Mouse (Mus musculus) erythroblast, embryonic 14.5 days (primary cell): ENCODE measurements around the gene Psma7. TPM values are rescaled to one million over a fixed set of nuclear protein-coding genes. Genes with fewer than 3 reads are reported as not detected.

Experiments
- H3K27me3 ChIP-seq: 2 replicates; pipeline ENCODE4 v1.6.1; 2012; ENCODE audit warnings: inconsistent platforms; ENCODE audit not compliant: control insufficient read depth
- H3K36me3 ChIP-seq: 2 replicates; pipeline ENCODE4 v1.6.1; 2012; ENCODE audit warnings: mild to moderate bottlenecking, inconsistent platforms; ENCODE audit not compliant: control insufficient read depth
- H3K4me1 ChIP-seq: 2 replicates; pipeline ENCODE4 v1.6.1; 2012; ENCODE audit warnings: inconsistent platforms; ENCODE audit not compliant: control insufficient read depth
- H3K4me3 ChIP-seq: replicated peaks from 2 replicates; pipeline ENCODE3; 2012; ENCODE audit warnings: moderate library complexity, mild to moderate bottlenecking, inconsistent platforms
- H3K9me3 ChIP-seq: 2 replicates; pipeline ENCODE4 v1.6.1; 2012; ENCODE audit warnings: low read length, inconsistent platforms, mixed read lengths; ENCODE audit not compliant: control insufficient read depth
- GATA1 ChIP-seq: IDR thresholded peaks from 2 replicates; pipeline ENCODE4 v1.6.1; 2012; ENCODE audit warnings: low read length, inconsistent platforms, mixed read lengths
- TAL1 ChIP-seq: IDR thresholded peaks from 3 replicates; pipeline ENCODE4 v1.6.1; 2012; ENCODE audit warnings: low read length, inconsistent platforms, mixed read lengths
- polyA plus RNA-seq: library from polyadenylated mRNA; stranded (reverse); fragments of >175 nt; gene quantifications from 2 replicates; pipeline ENCODE4 v1.2.3, GENCODE M21; 2012

The Psma7 gene
- polyA plus RNA-seq, 1 experiment: 6.3 TPM

DNA sequence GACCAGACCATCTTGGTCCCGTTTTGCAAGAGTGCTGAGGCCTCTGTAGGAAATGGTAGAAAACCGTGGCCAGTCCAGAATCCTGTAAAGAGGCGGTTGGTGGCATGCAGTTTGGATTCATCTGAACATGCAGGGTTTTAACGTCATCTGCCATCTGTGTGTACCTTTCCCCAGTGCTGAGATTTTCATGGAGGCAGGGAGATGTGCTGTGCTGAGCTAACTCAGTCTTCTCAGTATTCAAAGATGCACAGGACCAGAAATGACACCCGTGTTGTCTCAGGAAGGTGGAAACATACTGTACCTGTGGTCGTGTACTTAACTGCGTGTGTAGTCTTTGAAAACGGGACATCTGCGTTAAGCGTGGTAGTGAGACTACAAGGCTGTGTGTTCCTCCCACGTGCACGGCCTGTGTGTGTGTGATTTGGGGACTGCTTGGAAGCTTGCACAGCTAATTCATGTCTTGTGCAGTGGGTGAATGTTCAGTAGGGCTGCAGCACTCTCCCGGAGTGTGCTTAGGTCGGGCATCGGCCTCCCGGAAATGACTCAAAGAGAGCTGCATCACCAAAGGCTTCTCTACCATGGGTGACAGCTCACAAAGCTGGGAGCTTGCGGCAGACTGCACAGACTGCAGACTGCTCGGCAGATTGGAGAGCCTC, 5.9 kb upstream of the Psma7 start:
- Histone ChIP-seq H3K36me3 (peaks cover 3% of the 10 kb centered on the region; the same call in 1 of the 2 replicates), H3K4me1 (peaks cover 12% of the 10 kb centered on the region)
- TF ChIP-seq GATA1: no peak
- no peak for TF ChIP-seq TAL1

DNA sequence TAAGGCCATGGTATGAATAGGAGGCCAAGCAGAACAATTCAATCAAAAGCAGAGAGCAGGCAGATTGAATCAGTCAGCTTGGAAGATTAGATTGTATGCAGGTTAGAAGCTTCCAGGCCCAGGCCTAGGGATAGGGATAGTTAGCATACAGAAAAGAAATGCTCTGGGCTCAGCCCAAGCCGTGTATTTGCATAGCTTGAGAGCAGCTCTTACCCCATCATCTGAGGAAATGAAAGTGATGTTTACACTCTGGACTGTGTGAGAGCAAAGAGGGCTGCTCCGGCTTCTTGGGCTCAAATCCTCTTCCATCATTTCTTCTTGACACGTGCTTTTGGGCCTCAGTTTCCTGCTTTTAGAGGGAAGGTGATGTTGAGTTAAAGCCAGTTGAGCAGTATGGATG, 5.3 kb upstream of the Psma7 start:
- Histone ChIP-seq H3K9me3 (no peaks in the 10 kb centered on the region), H3K4me1 (peaks cover 17% of the 10 kb centered on the region), H3K4me3 (no peak overlapping the region), H3K27me3 (peaks cover 21% of the 10 kb centered on the region), H3K36me3 (no peaks in the 10 kb centered on the region; the same call in 1 of the 2 replicates)
- TF ChIP-seq TAL1 (no peak), GATA1 (no peak)

More for the DNA sequence above, 5.9 kb upstream of the Psma7 start:
- Histone ChIP-seq H3K4me3 (no peak overlapping the region), H3K27me3 (peaks cover 16% of the 10 kb centered on the region), H3K9me3 (no peaks in the 10 kb centered on the region)

DNA sequence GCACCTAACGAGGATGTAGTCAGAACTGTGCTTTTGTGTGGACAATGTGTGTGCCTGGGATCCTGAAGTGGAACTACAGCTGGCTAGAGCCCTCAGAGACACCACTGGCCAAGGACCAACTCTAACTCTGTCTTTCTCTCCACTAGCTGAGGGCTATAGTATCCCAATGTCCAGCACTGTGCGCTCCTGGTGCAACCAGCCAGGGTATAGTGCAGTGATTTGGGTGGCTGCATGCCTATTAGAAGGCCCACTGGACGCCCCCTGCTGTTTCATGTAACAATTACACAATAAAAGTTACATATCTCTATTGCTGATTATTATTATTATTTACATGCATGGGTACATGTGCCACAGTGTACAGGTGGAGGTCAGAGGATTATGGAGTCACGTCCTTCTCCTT, 3.0 kb upstream of the Psma7 start:
- peaks cover 8% of the 10 kb centered on the region for H3K36me3 ChIP-seq
- H3K4me1 ChIP-seq: peaks cover 29% of the 10 kb centered on the region

DNA sequence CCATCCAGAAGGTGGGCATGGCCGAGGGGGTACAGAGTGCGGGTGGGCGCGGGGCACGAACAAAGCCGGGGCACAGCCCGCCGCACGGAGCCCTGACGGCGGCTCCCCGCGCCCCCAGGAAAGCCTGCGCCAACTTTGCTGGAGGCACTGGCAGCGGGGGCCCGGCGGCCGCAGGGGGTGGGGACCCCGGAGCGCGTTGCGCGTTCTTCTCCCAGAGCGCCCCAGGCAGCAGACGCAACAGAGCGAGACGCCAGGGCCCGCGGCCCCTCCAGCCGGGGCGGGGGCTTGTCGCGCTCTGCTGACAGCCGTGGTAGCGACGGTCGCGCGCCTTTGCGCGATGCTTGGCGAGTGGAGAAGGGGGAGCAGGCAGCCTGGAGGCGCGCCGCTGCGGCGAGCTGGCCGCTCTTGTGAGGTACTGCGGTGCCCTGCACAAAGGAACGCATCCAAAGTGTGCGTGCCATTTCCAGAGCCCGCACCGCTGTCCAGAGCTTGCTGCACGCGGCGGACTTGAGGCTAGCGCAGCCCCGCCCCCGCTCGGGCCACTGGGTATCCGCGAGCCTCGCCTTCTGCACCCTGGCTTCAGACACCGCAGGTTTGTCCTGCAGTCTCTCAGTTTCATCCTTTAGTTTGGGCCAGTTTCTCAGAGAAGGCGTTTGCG, 754 bp upstream of the Psma7 start:
- Histone ChIP-seq H3K27me3 (peaks cover 21% of the 10 kb centered on the region), H3K4me3 (peak overlapping the region; percentile 78), H3K4me1 (peaks cover 37% of the 10 kb centered on the region), H3K9me3 (no peaks in the 10 kb centered on the region), H3K36me3 (peaks cover 29% of the 10 kb centered on the region)
- TF ChIP-seq TAL1: no peak
- no peak for TF ChIP-seq GATA1

More for the DNA sequence above, 3.0 kb upstream of the Psma7 start:
- Histone ChIP-seq H3K27me3 (peaks cover 21% of the 10 kb centered on the region), H3K9me3 (no peaks in the 10 kb centered on the region), H3K4me3 (no peak overlapping the region)
- TF ChIP-seq GATA1 (no peak), TAL1 (no peak)

DNA sequence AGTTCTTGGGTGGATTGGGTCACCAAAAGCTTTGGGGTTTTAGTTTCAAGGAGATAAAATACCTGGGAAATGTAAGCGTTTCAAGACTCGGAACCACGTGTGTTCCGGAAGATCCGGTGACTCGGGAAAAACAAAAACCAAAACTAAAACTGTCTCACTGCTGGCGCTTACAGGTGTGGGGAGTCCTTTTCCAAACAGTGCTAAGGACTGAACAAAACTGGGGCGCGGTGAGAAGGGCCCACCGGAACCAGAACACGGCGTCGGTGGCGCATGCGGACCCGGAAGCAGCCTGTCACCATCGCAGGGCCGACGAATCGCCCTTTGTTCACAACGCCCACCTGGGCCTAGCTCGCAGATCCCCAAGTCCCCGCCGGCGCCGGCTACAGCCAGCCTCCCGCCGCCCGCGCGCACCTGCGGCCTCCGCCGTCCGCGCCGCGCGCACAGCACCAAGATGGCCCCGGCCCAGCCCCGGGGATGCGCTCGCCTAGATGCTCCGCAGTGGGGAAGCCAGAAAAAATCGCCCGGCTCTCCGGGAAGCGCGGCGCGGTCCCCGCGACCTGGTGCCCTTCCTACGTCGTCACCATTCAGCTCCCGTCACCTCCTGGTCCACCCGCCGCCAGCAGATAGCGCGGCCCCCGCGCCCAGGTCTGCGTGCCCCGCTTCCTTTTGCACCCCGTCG, 517 bp downstream of the Psma7 start:
- Histone ChIP-seq H3K36me3 (peaks cover 42% of the 10 kb centered on the region), H3K4me1 (peaks cover 37% of the 10 kb centered on the region), H3K4me3 (peak overlapping the region; percentile 78), H3K27me3 (peaks cover 21% of the 10 kb centered on the region), H3K9me3 (no peaks in the 10 kb centered on the region)
- no peak for TF ChIP-seq TAL1
- no peak for TF ChIP-seq GATA1

DNA sequence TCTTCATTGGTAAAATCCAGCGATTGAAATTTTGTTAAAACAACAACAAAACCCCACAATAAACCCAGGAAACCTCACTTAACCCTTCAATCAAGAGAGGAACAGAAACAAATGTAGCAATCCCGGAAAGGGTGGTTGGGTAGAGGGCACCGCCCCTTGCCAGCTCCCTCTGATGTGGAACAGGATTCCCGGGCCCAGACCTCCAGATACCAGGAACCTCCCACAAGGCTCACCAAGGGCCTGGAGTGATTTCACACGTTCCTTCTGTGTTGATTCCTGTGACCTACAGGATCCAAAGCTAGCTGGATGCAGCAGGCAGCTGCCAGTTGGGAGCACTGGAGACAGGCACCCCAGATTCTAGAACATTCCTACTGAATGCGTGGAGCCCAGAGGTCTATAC, 1.8 kb downstream of the Psma7 start:
- Histone ChIP-seq H3K4me1 (peaks cover 37% of the 10 kb centered on the region), H3K9me3 (no peaks in the 10 kb centered on the region), H3K36me3 (peaks cover 55% of the 10 kb centered on the region), H3K27me3 (peaks cover 21% of the 10 kb centered on the region), H3K4me3 (peak overlapping the region; percentile 78)
- TF ChIP-seq TAL1 (no peak), GATA1 (no peak)

DNA sequence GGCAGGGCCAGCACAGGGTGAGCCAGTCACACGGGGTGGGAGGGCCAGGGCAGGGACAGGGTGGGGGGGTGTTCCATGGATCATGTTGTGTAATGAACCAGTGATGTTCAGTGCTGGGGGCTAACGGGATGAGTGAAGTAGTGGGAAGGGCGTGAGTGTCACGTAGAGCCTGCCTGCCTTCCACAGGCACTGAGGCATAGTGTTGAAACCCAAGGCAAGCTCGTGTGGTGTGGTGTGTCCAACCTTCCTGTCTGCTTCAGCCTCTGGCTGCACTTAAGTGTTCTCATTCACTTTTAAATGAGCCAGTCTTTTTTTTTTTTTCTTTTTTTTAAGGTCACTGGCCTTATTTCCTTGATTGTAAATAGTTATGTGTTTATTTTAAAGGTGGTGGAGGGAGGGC, 7.5 kb downstream of the Psma7 start:
- Histone ChIP-seq H3K36me3 (peaks cover 100% of the 10 kb centered on the region), H3K4me1 (peaks cover 3% of the 10 kb centered on the region), H3K9me3 (no peaks in the 10 kb centered on the region), H3K4me3 (no peak overlapping the region), H3K27me3 (no peaks in the 10 kb centered on the region)
- TF ChIP-seq TAL1 (no peak), GATA1 (no peak)

DNA sequence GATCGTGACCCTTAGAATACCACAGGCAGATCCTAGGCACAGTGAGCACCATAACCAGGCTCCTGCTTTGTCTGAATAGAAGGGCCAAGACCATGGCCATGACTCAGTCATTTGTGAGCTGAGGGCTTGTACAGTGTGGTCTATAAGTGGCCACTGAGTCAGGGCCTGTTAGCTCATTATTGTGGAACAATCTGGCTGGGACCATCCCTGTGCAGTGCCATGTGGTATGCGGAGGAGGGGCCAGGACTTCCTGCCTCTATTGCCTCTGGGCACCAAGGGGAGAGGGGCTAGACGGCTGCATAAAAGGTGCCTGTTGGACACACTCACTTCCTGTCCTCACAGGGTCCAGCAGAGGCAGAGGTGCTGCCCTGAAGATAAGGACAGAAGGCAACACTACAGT, 8.3 kb downstream of the Psma7 start:
- Histone ChIP-seq H3K36me3 (peaks cover 100% of the 10 kb centered on the region), H3K4me3 (no peak overlapping the region), H3K27me3 (no peaks in the 10 kb centered on the region), H3K9me3 (no peaks in the 10 kb centered on the region), H3K4me1 (no peaks in the 10 kb centered on the region; the same call in 1 of the 2 replicates)
- TF ChIP-seq GATA1 (no peak), TAL1 (no peak)

DNA sequence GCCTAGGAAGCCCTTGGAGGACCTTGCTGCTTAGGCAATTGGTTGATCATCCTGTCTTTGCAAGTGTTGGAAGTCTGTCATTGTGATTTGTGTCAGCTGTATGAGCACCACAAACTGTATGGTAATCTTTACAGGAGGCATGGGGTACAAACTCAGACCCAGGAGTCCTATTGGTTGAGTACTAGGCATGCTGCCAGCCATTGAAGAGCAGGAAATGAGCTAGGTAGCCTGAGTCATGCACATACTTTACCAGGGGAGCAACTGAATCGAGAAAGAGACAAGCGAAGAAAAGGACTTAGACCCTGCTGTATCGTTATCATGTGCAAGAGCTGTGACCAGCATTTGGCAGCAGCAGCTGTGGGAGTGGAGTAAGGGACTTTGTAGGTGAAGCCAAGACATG, 9.3 kb downstream of the Psma7 start:
- no peak for TF ChIP-seq GATA1
- Histone ChIP-seq H3K36me3 (peaks cover 100% of the 10 kb centered on the region), H3K4me1 (peaks cover 5% of the 10 kb centered on the region), H3K27me3 (no peaks in the 10 kb centered on the region), H3K9me3 (no peaks in the 10 kb centered on the region), H3K4me3 (no peak overlapping the region)
